Mouse (Mus musculus): ENCODE measurements around the gene St3gal3. TPM values are rescaled to one million over a fixed set of nuclear protein-coding genes. Genes with fewer than 3 reads are reported as not detected.
A peak's percentile ranks its signal among the peaks of the same experiment; 100 is the strongest.

Gene St3gal3
- polyA plus RNA-seq, 1 experiment from 2014 or later = 1.6 TPM

DNA sequence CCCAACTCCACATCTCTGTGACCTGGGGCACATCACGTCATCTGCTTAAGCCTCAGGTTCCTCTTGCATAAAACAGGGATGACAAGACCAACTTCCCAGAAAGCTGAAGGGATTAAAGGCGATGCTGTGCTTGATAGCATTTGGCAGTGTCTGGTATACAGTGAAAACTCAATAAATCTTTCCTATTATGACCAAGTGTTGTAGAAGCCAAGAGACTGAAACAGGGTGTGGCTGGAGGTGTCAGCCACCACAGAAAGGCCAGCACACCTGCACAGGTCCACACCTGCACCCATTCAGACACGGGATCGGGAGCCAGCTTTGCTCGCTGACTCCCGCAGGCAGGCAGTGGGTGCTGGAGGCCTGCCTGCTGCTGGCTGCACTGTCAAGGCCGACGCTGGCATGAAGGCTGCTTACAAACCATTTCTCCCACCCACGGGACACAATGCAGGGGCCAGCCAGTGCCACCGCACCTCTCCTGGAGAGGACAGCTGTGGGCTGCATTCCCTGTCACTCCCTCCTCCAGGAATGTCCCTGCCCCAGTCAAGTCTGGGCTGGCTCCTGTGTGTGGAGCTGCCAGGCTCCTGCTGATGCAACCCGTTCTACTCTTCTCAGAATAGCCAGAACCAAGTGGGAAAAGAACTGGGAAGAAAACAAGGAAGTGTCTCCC, 187.9 kb downstream of the St3gal3 start:
- Histone ChIP-seq H3K4me3 (replicated peaks) (no peak overlapping the region), H3K4me1 (replicated peaks) (no peaks in the 10 kb centered on the region), H3K4me2 (no peak overlapping the region), H3K9ac (no peak overlapping the region), H3K9me3 (replicated peaks) (no peaks in the 10 kb centered on the region), H3K36me3 (no peaks in the 10 kb centered on the region), H3K27me3 (no peaks in the 10 kb centered on the region), H3K27ac (no peak overlapping the region)
- ATAC-seq (ENCODE audit: low read depth) (no peak), DNase-seq (no peak)
- 77% methylated on average over 11 of the region's 11 CpGs for WGBS (ENCODE audit: insufficient replicate concordance)

DNA sequence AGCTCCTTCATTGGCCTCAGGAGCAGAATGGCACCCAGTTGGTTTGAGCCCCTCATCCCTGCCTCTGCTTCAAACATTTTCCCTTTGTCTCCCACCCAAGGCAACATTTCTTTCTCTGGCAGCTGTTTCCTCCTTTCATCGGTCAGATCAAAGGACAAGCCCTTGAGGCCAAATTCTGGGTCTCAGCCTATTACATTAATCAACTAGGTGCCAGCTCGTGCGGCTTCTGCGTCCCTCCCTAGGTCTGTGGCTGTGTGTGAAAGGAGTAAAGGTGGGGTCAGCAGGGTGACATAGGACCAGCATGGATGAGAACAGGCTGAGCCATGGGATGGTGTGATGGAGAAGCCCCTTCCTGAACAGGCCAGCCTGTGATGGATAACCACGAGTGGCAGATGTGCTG, 191.4 kb downstream of the St3gal3 start:
- no peak for DNase-seq
- H3K4me3 ChIP-seq (replicated peaks) = no peak overlapping the region
- 51% methylated on average over 5 of the region's 5 CpGs for WGBS (ENCODE audit: insufficient replicate concordance)

DNA sequence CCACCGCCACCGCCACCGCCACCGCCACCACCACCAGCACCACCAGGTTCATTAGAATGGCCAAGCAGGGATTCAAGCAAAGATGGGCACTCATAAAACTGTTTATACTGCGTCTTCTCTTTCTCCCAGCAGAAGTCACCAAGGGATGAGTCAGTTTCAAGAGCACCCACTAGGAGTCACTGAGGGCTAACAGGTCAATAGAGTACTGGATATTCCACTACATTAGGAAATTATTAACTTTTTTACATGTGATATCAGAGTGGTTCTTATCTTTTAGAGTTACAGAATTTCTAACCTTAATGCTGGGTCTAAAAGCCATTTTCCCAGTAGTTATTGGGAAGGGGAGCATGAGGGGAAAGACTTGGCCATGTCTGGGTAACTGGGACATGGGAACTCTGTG, 197.8 kb downstream of the St3gal3 start:
- WGBS (ENCODE audit: insufficient replicate concordance) = 90% methylated on average over 5 of the region's 5 CpGs
- no peak for ATAC-seq (ENCODE audit: low read depth)

More for the DNA sequence above, 191.4 kb downstream of the St3gal3 start:
- H3K9me3 ChIP-seq (replicated peaks) = no peaks in the 10 kb centered on the region
- no peaks in the 10 kb centered on the region for H3K36me3 ChIP-seq
- H3K27me3 ChIP-seq = no peaks in the 10 kb centered on the region
- no peak for ATAC-seq (ENCODE audit: low read depth)
- H3K9ac ChIP-seq = no peak overlapping the region
- no peak overlapping the region for H3K4me2 ChIP-seq
- no peaks in the 10 kb centered on the region for H3K4me1 ChIP-seq (replicated peaks)
- H3K27ac ChIP-seq = no peak overlapping the region

DNA sequence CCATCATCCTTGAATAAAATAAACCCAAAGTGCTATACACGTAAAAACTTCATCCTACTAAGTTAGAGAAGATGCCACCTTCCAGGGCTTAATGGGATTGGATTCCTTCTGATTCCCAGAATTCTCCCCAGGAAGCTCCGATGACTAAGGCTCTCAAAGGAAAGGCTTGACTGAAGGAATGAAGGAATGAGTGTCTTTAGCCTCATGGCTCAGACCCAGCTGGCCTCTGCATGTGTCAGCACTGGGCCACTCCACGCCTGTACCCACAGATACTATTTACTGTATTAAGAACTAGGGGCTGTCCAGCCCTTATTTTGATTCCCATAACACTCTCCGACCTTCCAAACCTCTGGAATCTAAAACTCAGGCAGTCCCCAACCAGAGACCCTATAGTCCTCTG, 200.6 kb downstream of the St3gal3 start:
- peaks cover 14% of the 10 kb centered on the region for H3K4me1 ChIP-seq (replicated peaks)
- H3K27ac ChIP-seq = no peak overlapping the region
- H3K36me3 ChIP-seq = no peaks in the 10 kb centered on the region
- no peak overlapping the region for H3K4me3 ChIP-seq (replicated peaks)
- DNase-seq (no peak), ATAC-seq (ENCODE audit: low read depth) (no peak)
- no peak overlapping the region for H3K4me2 ChIP-seq
- H3K9ac ChIP-seq = no peak overlapping the region
- 69% methylated on average over 4 of the region's 4 CpGs for WGBS (ENCODE audit: insufficient replicate concordance)
- H3K9me3 ChIP-seq (replicated peaks) = peaks cover 3% of the 10 kb centered on the region; the same call in 1 of the 2 replicates
- H3K27me3 ChIP-seq = peaks cover 31% of the 10 kb centered on the region

More for the DNA sequence above, 197.8 kb downstream of the St3gal3 start:
- no peaks in the 10 kb centered on the region for H3K36me3 ChIP-seq
- H3K4me2 ChIP-seq = no peak overlapping the region
- H3K27me3 ChIP-seq = peaks cover 3% of the 10 kb centered on the region; the same call in 1 of the 2 replicates
- no peak for DNase-seq
- no peaks in the 10 kb centered on the region for H3K9me3 ChIP-seq (replicated peaks)
- H3K4me1 ChIP-seq (replicated peaks) = no peaks in the 10 kb centered on the region
- no peak overlapping the region for H3K4me3 ChIP-seq (replicated peaks)
- H3K27ac ChIP-seq = no peak overlapping the region
- H3K9ac ChIP-seq = no peak overlapping the region

DNA sequence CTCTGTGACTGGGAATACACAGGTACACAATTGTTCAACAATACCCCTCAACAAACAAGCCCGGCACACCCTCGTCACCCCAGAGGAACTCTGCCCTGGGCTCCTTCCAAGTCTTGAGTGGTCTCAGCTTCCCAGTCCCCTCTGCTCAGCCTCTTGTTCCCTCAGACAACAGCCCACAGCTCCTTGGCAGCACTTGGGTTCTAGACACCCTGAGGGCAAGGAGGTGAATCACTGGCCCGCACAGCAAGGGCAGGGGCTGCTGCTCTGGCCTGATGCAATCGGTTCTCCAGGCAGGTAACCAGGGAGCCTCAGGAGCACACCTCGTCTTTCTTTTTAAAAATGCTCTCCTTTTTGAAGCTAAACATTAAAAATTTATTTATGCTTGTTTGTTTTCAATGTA, 201.5 kb downstream of the St3gal3 start:
- peaks cover 37% of the 10 kb centered on the region for H3K27me3 ChIP-seq
- H3K27ac ChIP-seq = no peak overlapping the region
- DNase-seq (no peak), ATAC-seq (ENCODE audit: low read depth) (no peak)
- H3K36me3 ChIP-seq = no peaks in the 10 kb centered on the region
- H3K9me3 ChIP-seq (replicated peaks) = peaks cover 3% of the 10 kb centered on the region; the same call in 1 of the 2 replicates
- WGBS (ENCODE audit: insufficient replicate concordance) = 67% methylated on average over 5 of the region's 5 CpGs
- H3K4me2 ChIP-seq = no peak overlapping the region
- H3K4me3 ChIP-seq (replicated peaks) = no peak overlapping the region
- H3K4me1 ChIP-seq (replicated peaks) = peaks cover 22% of the 10 kb centered on the region
- H3K9ac ChIP-seq = no peak overlapping the region

DNA sequence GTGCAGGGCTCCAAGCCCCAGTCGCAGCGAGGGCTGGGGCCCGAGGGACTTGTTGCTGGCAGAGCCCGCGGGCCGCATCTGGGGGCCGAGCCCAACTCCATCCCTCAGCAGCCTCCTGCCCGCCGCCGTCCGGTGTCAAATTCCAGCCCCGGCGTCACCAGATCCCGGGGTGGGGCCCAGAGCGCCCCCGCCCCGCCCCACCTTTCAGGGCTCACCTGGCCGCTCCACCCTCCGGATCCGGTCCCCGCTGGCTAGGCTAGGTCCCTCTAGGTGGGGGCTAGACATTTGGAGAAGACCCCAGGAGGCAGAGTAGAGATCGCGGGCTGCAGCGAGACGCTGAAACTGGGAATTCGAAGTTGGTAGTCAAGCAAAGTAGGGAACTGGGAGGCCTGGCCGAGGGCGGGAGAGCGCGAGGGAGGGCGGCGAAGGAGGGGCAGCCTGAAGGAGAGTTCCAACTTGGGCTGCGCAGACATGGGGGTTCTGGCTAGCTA, 205.3 kb downstream of the St3gal3 start, which contains the start of gene Artn:
Gene Artn (minus strand): TSS at position 373 of the 491 bp plus-strand sequence.
- WGBS (ENCODE audit: insufficient replicate concordance) = 1% methylated on average over 33 of the region's 33 CpGs
- peak within 1 kb of the TSS; percentile 77 for H3K9ac ChIP-seq
- DNase-seq (peak; percentile 24), ATAC-seq (ENCODE audit: low read depth) (peak; percentile 4; the same call in 1 of the 2 replicates)
- no peaks in the 10 kb centered on the region for H3K36me3 ChIP-seq
- peaks cover 48% of the 10 kb centered on the region for H3K4me1 ChIP-seq (replicated peaks)
- H3K4me2 ChIP-seq = peak within 1 kb of the TSS; percentile 71
- H3K27me3 ChIP-seq = peaks cover 74% of the 10 kb centered on the region
- peak within 1 kb of the TSS; percentile 63 for H3K4me3 ChIP-seq (replicated peaks)
- H3K27ac ChIP-seq = peak within 1 kb of the TSS; percentile 83
- peaks cover 3% of the 10 kb centered on the region; the same call in 1 of the 2 replicates for H3K9me3 ChIP-seq (replicated peaks)

DNA sequence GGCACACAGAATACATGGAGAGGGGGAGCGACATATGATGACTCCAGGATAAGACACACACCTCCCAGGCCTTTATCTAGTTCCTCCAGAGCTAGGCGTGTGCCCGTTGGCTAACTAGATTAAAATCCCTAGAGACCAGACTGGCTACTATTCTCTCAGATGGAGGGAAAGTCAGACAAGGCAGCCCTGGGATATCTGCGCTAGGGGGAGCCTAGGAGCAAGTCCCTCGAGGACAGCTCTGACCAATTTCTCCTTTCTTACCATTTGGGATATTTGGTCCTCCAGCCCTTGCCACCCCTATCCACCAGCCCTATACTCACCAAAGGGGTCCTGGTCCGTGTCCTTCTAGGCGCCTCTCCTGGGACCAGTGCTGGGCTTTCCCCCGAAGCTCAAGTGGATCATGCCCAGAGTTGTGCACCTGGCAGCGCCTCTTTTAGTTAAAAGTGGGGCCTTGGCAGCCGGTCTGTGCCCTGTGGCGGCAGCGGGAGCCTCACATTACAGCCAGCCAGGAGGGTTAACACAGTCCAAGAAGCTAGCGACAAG, 205.9 kb downstream of the St3gal3 start:
- Histone ChIP-seq H3K4me3 (replicated peaks) (peak overlapping the region; percentile 63), H3K9ac (peak overlapping the region; percentile 77), H3K4me2 (peak overlapping the region; percentile 71), H3K27ac (peak overlapping the region; percentile 83), H3K36me3 (no peaks in the 10 kb centered on the region), H3K27me3 (peaks cover 81% of the 10 kb centered on the region), H3K4me1 (replicated peaks) (peaks cover 55% of the 10 kb centered on the region), H3K9me3 (replicated peaks) (peaks cover 3% of the 10 kb centered on the region; the same call in 1 of the 2 replicates)
- DNase-seq = peak; percentile 87
- peak; percentile 95 for ATAC-seq (ENCODE audit: low read depth)
- 1% methylated on average over 13 of the region's 13 CpGs for WGBS (ENCODE audit: insufficient replicate concordance)

DNA sequence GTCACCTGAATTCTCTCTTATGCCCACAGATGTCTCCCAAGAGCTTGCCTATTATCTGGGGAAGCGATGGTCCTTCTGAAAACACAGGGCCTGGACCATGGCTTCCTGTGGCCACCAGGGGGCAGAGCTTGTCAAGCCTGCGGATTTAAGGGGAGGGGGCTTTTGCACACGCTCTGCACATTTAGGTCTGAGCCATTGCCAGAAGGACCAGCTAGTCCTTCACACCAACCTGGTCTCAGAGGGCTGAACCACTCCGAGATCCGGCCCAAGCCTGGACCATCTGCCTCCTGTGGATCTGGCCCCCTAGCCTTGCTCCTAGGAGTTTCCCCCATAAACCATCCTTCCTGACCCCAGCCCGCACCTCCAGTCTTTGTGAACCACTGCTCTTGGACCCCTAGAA, 206.5 kb downstream of the St3gal3 start:
- Histone ChIP-seq H3K4me1 (replicated peaks) (peaks cover 55% of the 10 kb centered on the region), H3K9ac (peak overlapping the region; percentile 67), H3K4me3 (replicated peaks) (peak overlapping the region; percentile 63), H3K4me2 (peak overlapping the region; percentile 71), H3K27ac (peak overlapping the region; percentile 77), H3K9me3 (replicated peaks) (peaks cover 3% of the 10 kb centered on the region; the same call in 1 of the 2 replicates), H3K36me3 (no peaks in the 10 kb centered on the region), H3K27me3 (peaks cover 86% of the 10 kb centered on the region)
- DNase-seq = no peak
- 13% methylated on average over 6 of the region's 6 CpGs for WGBS (ENCODE audit: insufficient replicate concordance)
- ATAC-seq (ENCODE audit: low read depth) = peak; percentile 33

DNA sequence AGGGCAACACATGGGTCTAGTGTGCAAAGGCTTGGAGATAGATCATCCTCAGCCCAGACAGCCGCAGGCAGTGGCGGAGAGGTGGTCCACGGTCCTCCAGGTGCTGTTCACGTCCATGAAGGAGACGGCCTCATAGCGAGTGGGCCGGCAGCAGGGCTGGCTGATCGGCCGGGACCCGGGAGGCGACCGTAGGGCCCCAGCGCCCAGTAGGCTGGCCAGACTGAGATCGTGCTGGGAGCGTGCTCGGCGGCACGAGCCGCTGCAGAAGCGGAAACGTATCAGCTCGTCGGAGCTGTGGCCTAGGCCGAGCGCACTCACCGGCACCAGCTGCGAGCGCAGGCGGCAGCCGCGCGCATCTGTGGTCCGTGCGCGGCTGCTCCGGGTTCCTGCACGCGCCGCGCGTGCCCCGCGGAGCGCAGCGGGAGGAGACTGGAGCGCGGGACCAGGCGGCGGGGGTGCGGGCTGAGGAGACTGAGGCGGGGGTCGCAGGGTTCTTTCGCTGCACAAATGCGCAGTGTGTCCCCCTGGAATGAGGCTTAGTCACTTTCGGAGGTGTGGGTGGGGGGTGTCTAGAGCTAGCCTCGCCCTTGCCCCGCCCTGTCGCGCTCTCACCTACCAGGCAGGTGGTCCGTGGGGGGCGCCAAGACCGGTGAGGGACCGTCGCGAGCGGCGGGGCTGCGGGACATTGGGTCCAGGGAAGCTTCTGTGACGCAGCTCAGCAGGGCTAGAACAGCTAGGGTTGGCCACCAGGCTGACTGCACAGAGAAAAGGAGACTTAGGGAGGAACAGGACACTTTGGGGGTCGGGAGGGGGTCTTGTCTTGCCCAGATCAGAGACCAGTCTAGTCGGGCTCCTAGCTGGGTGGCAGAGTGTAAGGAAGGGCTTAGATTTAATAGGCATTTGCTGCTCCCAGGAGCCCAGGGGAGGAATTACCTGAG, 207.9 kb downstream of the St3gal3 start:
- peaks cover 3% of the 10 kb centered on the region; the same call in 1 of the 2 replicates for H3K9me3 ChIP-seq (replicated peaks)
- no peak for DNase-seq
- ATAC-seq (ENCODE audit: low read depth) = no peak
- peak overlapping the region; percentile 63 for H3K4me3 ChIP-seq (replicated peaks)
- WGBS (ENCODE audit: insufficient replicate concordance) = 2% methylated on average over 71 of the region's 71 CpGs
- peaks cover 55% of the 10 kb centered on the region for H3K4me1 ChIP-seq (replicated peaks)
- no peak overlapping the region for H3K27ac ChIP-seq
- no peaks in the 10 kb centered on the region for H3K36me3 ChIP-seq
- peaks cover 96% of the 10 kb centered on the region for H3K27me3 ChIP-seq
- H3K4me2 ChIP-seq = peak overlapping the region; percentile 71
- peak overlapping the region; percentile 67 for H3K9ac ChIP-seq

DNA sequence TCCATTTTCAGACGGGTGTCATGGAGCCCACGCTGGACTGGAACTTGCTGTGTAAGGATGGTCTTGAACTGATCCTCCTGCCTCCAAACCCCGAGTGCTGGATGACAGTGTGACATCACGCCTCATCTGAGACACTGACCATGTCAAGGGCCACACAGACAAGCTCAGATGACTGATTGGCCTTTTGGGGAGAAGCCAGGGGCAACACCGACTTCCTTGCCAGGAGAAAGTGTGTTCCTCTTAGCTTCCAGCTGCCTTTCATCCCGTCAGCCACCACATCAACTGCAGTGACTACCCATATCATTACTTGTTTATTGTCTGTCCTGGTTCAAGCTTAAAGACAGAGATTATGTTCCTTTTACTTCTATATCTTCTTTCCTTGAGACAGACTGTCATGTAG, 209.8 kb downstream of the St3gal3 start:
- H3K9me3 ChIP-seq (replicated peaks) = no peaks in the 10 kb centered on the region
- WGBS (ENCODE audit: insufficient replicate concordance) = 49% methylated on average over 5 of the region's 6 CpGs
- H3K4me3 ChIP-seq (replicated peaks) = no peak overlapping the region
- H3K9ac ChIP-seq = no peak overlapping the region
- H3K4me1 ChIP-seq (replicated peaks) = peaks cover 51% of the 10 kb centered on the region
- ATAC-seq (ENCODE audit: low read depth) (no peak), DNase-seq (no peak)
- H3K27me3 ChIP-seq = peaks cover 84% of the 10 kb centered on the region
- no peak overlapping the region for H3K27ac ChIP-seq
- no peak overlapping the region for H3K4me2 ChIP-seq
- H3K36me3 ChIP-seq = no peaks in the 10 kb centered on the region

DNA sequence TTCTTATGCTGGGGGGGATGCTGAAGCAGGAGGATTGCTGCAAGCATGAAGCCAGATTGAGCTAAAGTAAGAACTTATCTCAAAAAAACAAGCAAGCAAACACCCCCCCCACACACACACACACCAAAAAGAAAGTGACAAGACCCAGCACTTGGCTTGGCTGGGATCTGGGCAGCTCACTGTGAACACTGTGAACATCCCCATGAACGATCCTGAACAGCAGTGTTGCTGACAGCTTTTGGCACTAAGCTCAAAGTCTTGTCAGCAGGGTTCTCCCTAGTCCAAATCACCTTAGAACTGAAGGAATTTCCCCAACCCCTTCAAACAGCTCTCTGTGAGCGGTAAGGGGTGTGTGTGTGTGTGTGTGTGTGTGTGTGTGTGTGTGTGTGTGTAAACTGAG, 211.3 kb downstream of the St3gal3 start:
- H3K36me3 ChIP-seq = no peaks in the 10 kb centered on the region
- no peaks in the 10 kb centered on the region for H3K9me3 ChIP-seq (replicated peaks)
- DNase-seq (no peak), ATAC-seq (ENCODE audit: low read depth) (no peak)
- 68% methylated on average over 2 of the region's 2 CpGs for WGBS (ENCODE audit: insufficient replicate concordance)
- H3K4me3 ChIP-seq (replicated peaks) = no peak overlapping the region
- no peak overlapping the region for H3K4me2 ChIP-seq
- no peak overlapping the region for H3K27ac ChIP-seq
- H3K9ac ChIP-seq = no peak overlapping the region
- peaks cover 42% of the 10 kb centered on the region for H3K4me1 ChIP-seq (replicated peaks)
- H3K27me3 ChIP-seq = peaks cover 72% of the 10 kb centered on the region
